Mouse (Mus musculus) thymus, postnatal 10 days (tissue): ENCODE data around the gene Setx.
"Not testable (repeated sequence)": the region's sequence is repeated elsewhere in the genome, so short reads cannot be mapped to it uniquely, and the experiment has no call there.

ENCODE experiments used
- DNase-seq, 2 experiments: peaks; one replicate each; pipeline ENCODE4 v3.0.0; 2021; ENCODE audit warnings: low spot score in 2 of 2

Gene Setx

GRCm38 (mm10) chr2:29123907-29124569, at the start of gene Setx:
Setx (plus strand) TSS chr2:29124181.
- DNase-seq, result peak in 1 of 2 experiments; percentile 14

GRCm38 (mm10) chr2:29074676-29075075, 49.3 kb upstream of the Setx start:
- DNase-seq, result no peak

- DNase-seq, result no peak
Observed at GRCm38 (mm10) chr2:29075331-29076070, 48.5 kb upstream of the Setx start.

GRCm38 (mm10) chr2:29076226-29076625, 47.8 kb upstream of the Setx start:
- no peak for DNase-seq

- no peak for DNase-seq
Observed at GRCm38 (mm10) chr2:29081965-29082364, 42.0 kb upstream of the Setx start.

GRCm38 (mm10) chr2:29086026-29086425, 38.0 kb upstream of the Setx start:
- no peak for DNase-seq

- DNase-seq, result not testable (repeated sequence)
Observed at GRCm38 (mm10) chr2:29089276-29089675, 34.7 kb upstream of the Setx start.

GRCm38 (mm10) chr2:29095674-29096073, 28.3 kb upstream of the Setx start:
- DNase-seq, result no peak

GRCm38 (mm10) chr2:29096751-29097150, 27.2 kb upstream of the Setx start:
- DNase-seq, result no peak

GRCm38 (mm10) chr2:29097465-29097864, 26.5 kb upstream of the Setx start:
- DNase-seq, result peak; percentile 27 to 43

GRCm38 (mm10) chr2:29097955-29098354, 26.0 kb upstream of the Setx start:
- DNase-seq, result not testable (repeated sequence)

GRCm38 (mm10) chr2:29098786-29099185, 25.2 kb upstream of the Setx start:
- DNase-seq, result no peak

- no peak for DNase-seq
Observed at GRCm38 (mm10) chr2:29099646-29100045, 24.3 kb upstream of the Setx start.

GRCm38 (mm10) chr2:29100822-29101534, 23.0 kb upstream of the Setx start:
- no peak for DNase-seq

- not testable (repeated sequence) for DNase-seq
Observed at GRCm38 (mm10) chr2:29102416-29103377, 21.3 kb upstream of the Setx start.

GRCm38 (mm10) chr2:29120969-29121368, 3.0 kb upstream of the Setx start:
- no peak for DNase-seq

GRCm38 (mm10) chr2:29122446-29122845, 1.5 kb upstream of the Setx start:
- peak; percentile 18 to 20 for DNase-seq

GRCm38 (mm10) chr2:29124571-29124935, 572 bp downstream of the Setx start:
- no peak for DNase-seq

- peak; percentile 99 to 100 for DNase-seq
Observed at GRCm38 (mm10) chr2:29124936-29125701, 1.1 kb downstream of the Setx start.

- no peak for DNase-seq
Observed at GRCm38 (mm10) chr2:29130118-29130899, 6.3 kb downstream of the Setx start.
